Mouse (Mus musculus) midbrain, embryonic 14.5 days (tissue): ENCODE data around the gene Gmnn. TPM values are rescaled to one million over a fixed set of nuclear protein-coding genes. Genes with fewer than 3 reads are reported as not detected.

ENCODE experiments used
- ATAC-seq: fragments of 200-750 bp; cut with Nextera tagmentation; 2 replicates; pipeline ENCODE4 v1.8.0; 2017; ENCODE audit warnings: moderate number of reproducible peaks, moderate library complexity; ENCODE audit not compliant: low FRiP score, low TSS enrichment
- DNase-seq: peaks from one replicate; pipeline ENCODE4 v3.0.0-alpha.2; 2015
- H3K27ac ChIP-seq: fragments of 300-500 bp; sonication (generic); replicated peaks from 2 replicates; pipeline ENCODE4 v1.5.1; 2014; ENCODE audit warnings: mild to moderate bottlenecking, low read depth, low read length, moderate library complexity
- H3K27me3 ChIP-seq: fragments of 300-500 bp; sonication (generic); 2 replicates; pipeline ENCODE4 v1.6.1; 2014; ENCODE audit warnings: low read length, control low read depth, mixed read lengths; ENCODE audit not compliant: control insufficient read depth, insufficient read depth
- H3K36me3 ChIP-seq: fragments of 300-500 bp; sonication (generic); 2 replicates; pipeline ENCODE4 v1.6.1; 2014; ENCODE audit warnings: low read length, control low read depth; ENCODE audit not compliant: control insufficient read depth, insufficient read depth
- H3K4me1 ChIP-seq: fragments of 300-500 bp; sonication (generic); 2 replicates; pipeline ENCODE4 v1.6.1; 2014; ENCODE audit warnings: mild to moderate bottlenecking, antibody characterized with exemption, low read length, control low read depth; ENCODE audit not compliant: control insufficient read depth, insufficient read depth
- H3K4me2 ChIP-seq: fragments of 300-500 bp; sonication (generic); 2 replicates; pipeline ENCODE4 v1.6.1; 2014; ENCODE audit warnings: mild to moderate bottlenecking, low read length, moderate library complexity
- H3K4me3 ChIP-seq: fragments of 300-500 bp; sonication (generic); replicated peaks from 2 replicates; pipeline ENCODE4 v1.5.1; 2014; ENCODE audit warnings: low read depth, low read length
- H3K9ac ChIP-seq: fragments of 300-500 bp; sonication (generic); replicated peaks from 2 replicates; pipeline ENCODE4 v1.6.1; 2014; ENCODE audit warnings: mild to moderate bottlenecking, low read length, moderate library complexity
- H3K9me3 ChIP-seq: fragments of 300-500 bp; sonication (generic); 2 replicates; pipeline ENCODE4 v1.6.1; 2016; ENCODE audit warnings: low read length, control low read depth, mixed read lengths; ENCODE audit not compliant: control insufficient read depth
- WGBS: fragments of 180-500 bp; shearing (Covaris S2); extraction: QIAGEN DNeasy Blood & Tissue Kit; methylation state at CpG from one replicate; pipeline ENCODE4 v1.1.7; 2014; 5-methylcytosine and 5-hydroxymethylcytosine counted together
- polyA plus RNA-seq: library from polyadenylated mRNA; unstranded; fragments of >200 nt; fragmentation: Nextera tagmentation; extraction: Ambion mirVana; gene quantifications from 2 replicates; pipeline ENCODE4 v1.2.1, GENCODE M21; 2014

The Gmnn gene
- polyA plus RNA-seq, 1 experiment from 2014 or later = 24.1 TPM

- H3K36me3 ChIP-seq = peaks cover 40% of the 10 kb centered on the region
- no peak overlapping the region for H3K4me3 ChIP-seq
Measured at GRCm38 (mm10) chr13:24723699-24724394, 37.9 kb downstream of the Gmnn start.

GRCm38 (mm10) chr13:24721502-24721901 lies 40.2 kb downstream of the Gmnn start:
- no peak overlapping the region for H3K9ac ChIP-seq
- no peaks in the 10 kb centered on the region for H3K9me3 ChIP-seq
- DNase-seq (no peak), ATAC-seq (no peak)
- no peaks in the 10 kb centered on the region for H3K27me3 ChIP-seq
- H3K36me3 ChIP-seq = peaks cover 46% of the 10 kb centered on the region
- H3K4me2 ChIP-seq = no peak overlapping the region
- H3K27ac ChIP-seq = no peak overlapping the region
- no peaks in the 10 kb centered on the region for H3K4me1 ChIP-seq
- no peak overlapping the region for H3K4me3 ChIP-seq
- 80% methylated on average over 10 of the region's 10 CpGs for WGBS

More at GRCm38 (mm10) chr13:24723699-24724394, 37.9 kb downstream of the Gmnn start:
- H3K4me1 ChIP-seq = no peaks in the 10 kb centered on the region
- DNase-seq = no peak
- H3K27me3 ChIP-seq = no peaks in the 10 kb centered on the region
- no peak overlapping the region for H3K27ac ChIP-seq
- H3K4me2 ChIP-seq = no peak overlapping the region
- H3K9me3 ChIP-seq = no peaks in the 10 kb centered on the region
- WGBS = 65% methylated on average over 8 of the region's 8 CpGs
- ATAC-seq = no peak
- no peak overlapping the region for H3K9ac ChIP-seq

GRCm38 (mm10) chr13:24717677-24718076 lies 44.0 kb downstream of the Gmnn start:
- no peak for ATAC-seq
- Histone ChIP-seq H3K4me1 (no peaks in the 10 kb centered on the region; the same call in 1 of the 2 replicates), H3K27me3 (no peaks in the 10 kb centered on the region), H3K4me3 (no peak overlapping the region), H3K9ac (no peak overlapping the region), H3K27ac (no peak overlapping the region), H3K36me3 (peaks cover 37% of the 10 kb centered on the region), H3K4me2 (no peak overlapping the region), H3K9me3 (no peaks in the 10 kb centered on the region)
- DNase-seq = no peak
- WGBS = 87% methylated on average over 7 of the region's 7 CpGs

GRCm38 (mm10) chr13:24716441-24716840 lies 45.3 kb downstream of the Gmnn start:
- ATAC-seq = no peak

GRCm38 (mm10) chr13:24715601-24716000 lies 46.1 kb downstream of the Gmnn start:
- H3K4me1 ChIP-seq = no peaks in the 10 kb centered on the region; the same call in 1 of the 2 replicates
- H3K4me2 ChIP-seq = no peak overlapping the region
- no peak overlapping the region for H3K4me3 ChIP-seq
- no peak for ATAC-seq
- no peak for DNase-seq
- H3K27me3 ChIP-seq = no peaks in the 10 kb centered on the region
- H3K9ac ChIP-seq = no peak overlapping the region
- WGBS = 58% methylated on average over 5 of the region's 5 CpGs
- H3K9me3 ChIP-seq = no peaks in the 10 kb centered on the region
- peaks cover 43% of the 10 kb centered on the region for H3K36me3 ChIP-seq
- H3K27ac ChIP-seq = no peak overlapping the region

More at GRCm38 (mm10) chr13:24716441-24716840, 45.3 kb downstream of the Gmnn start:
- Histone ChIP-seq H3K27me3 (no peaks in the 10 kb centered on the region), H3K9me3 (no peaks in the 10 kb centered on the region), H3K9ac (no peak overlapping the region), H3K36me3 (peaks cover 35% of the 10 kb centered on the region), H3K4me2 (no peak overlapping the region), H3K27ac (no peak overlapping the region), H3K4me1 (no peaks in the 10 kb centered on the region; the same call in 1 of the 2 replicates), H3K4me3 (no peak overlapping the region)
- no peak for DNase-seq
- WGBS = 90% methylated on average over 9 of the region's 9 CpGs

GRCm38 (mm10) chr13:24714360-24714885 lies 47.3 kb downstream of the Gmnn start:
- H3K4me1 ChIP-seq = no peaks in the 10 kb centered on the region; the same call in 1 of the 2 replicates
- DNase-seq = no peak
- H3K36me3 ChIP-seq = peaks cover 50% of the 10 kb centered on the region
- WGBS = 62% methylated on average over 9 of the region's 9 CpGs
- no peak for ATAC-seq
- no peaks in the 10 kb centered on the region for H3K9me3 ChIP-seq
- no peak overlapping the region for H3K27ac ChIP-seq
- no peak overlapping the region for H3K9ac ChIP-seq
- H3K4me3 ChIP-seq = no peak overlapping the region
- no peaks in the 10 kb centered on the region for H3K27me3 ChIP-seq
- no peak overlapping the region for H3K4me2 ChIP-seq

- DNase-seq = peak; percentile 91
- Histone ChIP-seq H3K36me3 (peaks cover 50% of the 10 kb centered on the region), H3K9ac (no peak overlapping the region), H3K27ac (no peak overlapping the region), H3K4me1 (no peaks in the 10 kb centered on the region; the same call in 1 of the 2 replicates), H3K4me2 (peak overlapping the region; percentile 31), H3K9me3 (no peaks in the 10 kb centered on the region), H3K4me3 (no peak overlapping the region), H3K27me3 (no peaks in the 10 kb centered on the region)
- ATAC-seq = peak; percentile 84
- WGBS = 9% methylated on average over 16 of the region's 16 CpGs
Measured at GRCm38 (mm10) chr13:24713434-24714000, 48.2 kb downstream of the Gmnn start.

GRCm38 (mm10) chr13:24712581-24713130 lies 49.1 kb downstream of the Gmnn start:
- Histone ChIP-seq H3K4me3 (no peak overlapping the region), H3K9ac (no peak overlapping the region), H3K36me3 (peaks cover 48% of the 10 kb centered on the region), H3K4me1 (no peaks in the 10 kb centered on the region; the same call in 1 of the 2 replicates), H3K4me2 (no peak overlapping the region), H3K27me3 (no peaks in the 10 kb centered on the region), H3K27ac (no peak overlapping the region), H3K9me3 (no peaks in the 10 kb centered on the region)
- no peak for DNase-seq
- WGBS = 92% methylated on average over 7 of the region's 7 CpGs
- ATAC-seq = no peak
